Mouse (Mus musculus): ENCODE results near the gene Zfp462. TPM values are rescaled to one million over a fixed set of nuclear protein-coding genes. Genes with fewer than 3 reads are reported as not detected.

The Zfp462 gene
- polyA plus RNA-seq, 2 experiments = 0.05 to 0.35 TPM

- WGBS (ENCODE audit: insufficient replicate concordance) = 56% methylated on average over 4 of the region's 4 CpGs
- no peak overlapping the region for H3K4me3 ChIP-seq (ENCODE audit: insufficient read depth in 1 of 2, low read depth in 2 of 2, low read length in 2 of 2)
- H3K27ac ChIP-seq = no peak overlapping the region
- no peaks in the 10 kb centered on the region for H3K36me3 ChIP-seq (replicated peaks; ENCODE audit: control insufficient read depth, insufficient read depth, low read depth)
- ATAC-seq (ENCODE audit: insufficient read depth) (no peak), DNase-seq (ENCODE audit: low read depth in 3 of 3, low spot score in 3 of 3) (no peak)
- H3K4me2 ChIP-seq (ENCODE audit: low read depth) = no peak overlapping the region
- TF ChIP-seq EP300 (IDR thresholded peaks at IDR 0.05; ENCODE audit: low read depth) = no peak
- no peak overlapping the region for H3K9ac ChIP-seq (replicated peaks)
- no peaks in the 10 kb centered on the region; a peak in 1 of 4 replicates for H3K4me1 ChIP-seq (replicated peaks; ENCODE audit: control insufficient read depth in 2 of 2, insufficient read depth in 2 of 2, low read length in 1 of 2)
- no peaks in the 10 kb centered on the region for H3K27me3 ChIP-seq (ENCODE audit: control insufficient read depth, insufficient read depth, low read length)
- no peaks in the 10 kb centered on the region for H3K9me3 ChIP-seq (ENCODE audit: control insufficient read depth, low read length)
These were observed 17.3 kb downstream of the Zfp462 start for GRCm38 (mm10) chr4:54962141-54962540.

- no peak overlapping the region for H3K4me2 ChIP-seq (ENCODE audit: low read depth)
- ATAC-seq (ENCODE audit: insufficient read depth) (no peak), DNase-seq (ENCODE audit: low read depth in 3 of 3, low spot score in 3 of 3) (no peak)
- whole genome bisulfite sequencing (ENCODE audit: insufficient replicate concordance) = 71% methylated on average over 7 of the region's 7 CpGs
- TF ChIP-seq EP300 (IDR thresholded peaks at IDR 0.05; ENCODE audit: low read depth) (no peak), CTCF (IDR thresholded peaks at IDR 0.05; ENCODE audit: low read depth) (no peak)
- no peak overlapping the region for H3K4me3 ChIP-seq (ENCODE audit: insufficient read depth in 1 of 2, low read depth in 2 of 2, low read length in 2 of 2)
- H3K9ac ChIP-seq (replicated peaks) = no peak overlapping the region
- no peaks in the 10 kb centered on the region; a peak in 1 of 4 replicates for H3K4me1 ChIP-seq (replicated peaks; ENCODE audit: control insufficient read depth in 2 of 2, insufficient read depth in 2 of 2, low read length in 1 of 2)
- no peaks in the 10 kb centered on the region for H3K27me3 ChIP-seq (ENCODE audit: control insufficient read depth, insufficient read depth, low read length)
- no peaks in the 10 kb centered on the region for H3K36me3 ChIP-seq (replicated peaks; ENCODE audit: control insufficient read depth, insufficient read depth, low read depth)
- no peak overlapping the region for H3K27ac ChIP-seq
- no peaks in the 10 kb centered on the region for H3K9me3 ChIP-seq (ENCODE audit: control insufficient read depth, low read length)
These were observed 18.7 kb downstream of the Zfp462 start for GRCm38 (mm10) chr4:54963551-54963950.

GRCm38 (mm10) chr4:54965169-54965695 is 20.4 kb downstream of the Zfp462 start:
- ATAC-seq (ENCODE audit: insufficient read depth) (no peak), DNase-seq (ENCODE audit: low read depth in 3 of 3, low spot score in 3 of 3) (no peak)
- no peaks in the 10 kb centered on the region; a peak in 1 of 4 replicates for H3K4me1 ChIP-seq (replicated peaks; ENCODE audit: control insufficient read depth in 2 of 2, insufficient read depth in 2 of 2, low read length in 1 of 2)
- H3K4me3 ChIP-seq (ENCODE audit: insufficient read depth in 1 of 2, low read depth in 2 of 2, low read length in 2 of 2) = no peak overlapping the region
- no peaks in the 10 kb centered on the region for H3K36me3 ChIP-seq (replicated peaks; ENCODE audit: control insufficient read depth, insufficient read depth, low read depth)
- no peaks in the 10 kb centered on the region for H3K27me3 ChIP-seq (ENCODE audit: control insufficient read depth, insufficient read depth, low read length)
- no peak overlapping the region for H3K4me2 ChIP-seq (ENCODE audit: low read depth)
- TF ChIP-seq EP300 (IDR thresholded peaks at IDR 0.05; ENCODE audit: low read depth) = no peak
- no peak for TF ChIP-seq CTCF (IDR thresholded peaks at IDR 0.05; ENCODE audit: low read depth)
- WGBS (ENCODE audit: insufficient replicate concordance) = 71% methylated on average over 9 of the region's 9 CpGs
- H3K27ac ChIP-seq = no peak overlapping the region
- H3K9ac ChIP-seq (replicated peaks) = no peak overlapping the region
- no peaks in the 10 kb centered on the region for H3K9me3 ChIP-seq (ENCODE audit: control insufficient read depth, low read length)

- no peak overlapping the region for H3K4me2 ChIP-seq (ENCODE audit: low read depth)
- H3K4me1 ChIP-seq (replicated peaks; ENCODE audit: control insufficient read depth in 2 of 2, insufficient read depth in 2 of 2, low read length in 1 of 2) = no peaks in the 10 kb centered on the region; a peak in 1 of 4 replicates
- no peaks in the 10 kb centered on the region for H3K9me3 ChIP-seq (ENCODE audit: control insufficient read depth, low read length)
- TF ChIP-seq CTCF (IDR thresholded peaks at IDR 0.05; ENCODE audit: low read depth) (no peak), EP300 (IDR thresholded peaks at IDR 0.05; ENCODE audit: low read depth) (no peak)
- H3K9ac ChIP-seq (replicated peaks) = no peak overlapping the region
- no peaks in the 10 kb centered on the region for H3K27me3 ChIP-seq (ENCODE audit: control insufficient read depth, insufficient read depth, low read length)
- ATAC-seq (ENCODE audit: insufficient read depth) (peak; percentile 21; the same call in 1 of the 2 replicates), DNase-seq (ENCODE audit: low read depth in 3 of 3, low spot score in 3 of 3) (no peak)
- no peak overlapping the region for H3K27ac ChIP-seq
- no peak overlapping the region for H3K4me3 ChIP-seq (ENCODE audit: insufficient read depth in 1 of 2, low read depth in 2 of 2, low read length in 2 of 2)
- 22% methylated on average over 17 of the region's 17 CpGs for WGBS (ENCODE audit: insufficient replicate concordance)
- no peaks in the 10 kb centered on the region for H3K36me3 ChIP-seq (replicated peaks; ENCODE audit: control insufficient read depth, insufficient read depth, low read depth)
These were observed 21.4 kb downstream of the Zfp462 start for GRCm38 (mm10) chr4:54966161-54966806.

- no peak overlapping the region for H3K27ac ChIP-seq
- 63% methylated on average over 4 of the region's 4 CpGs for WGBS (ENCODE audit: insufficient replicate concordance)
- no peak overlapping the region for H3K4me3 ChIP-seq (ENCODE audit: insufficient read depth in 1 of 2, low read depth in 2 of 2, low read length in 2 of 2)
- no peak for ATAC-seq (ENCODE audit: insufficient read depth)
- no peak for TF ChIP-seq EP300 (IDR thresholded peaks at IDR 0.05; ENCODE audit: low read depth)
- no peak for TF ChIP-seq CTCF (IDR thresholded peaks at IDR 0.05; ENCODE audit: low read depth)
- H3K9me3 ChIP-seq (ENCODE audit: control insufficient read depth, low read length) = no peaks in the 10 kb centered on the region
- no peaks in the 10 kb centered on the region for H3K36me3 ChIP-seq (replicated peaks; ENCODE audit: control insufficient read depth, insufficient read depth, low read depth)
- no peaks in the 10 kb centered on the region for H3K27me3 ChIP-seq (ENCODE audit: control insufficient read depth, insufficient read depth, low read length)
- H3K4me2 ChIP-seq (ENCODE audit: low read depth) = no peak overlapping the region
- no peaks in the 10 kb centered on the region; a peak in 1 of 4 replicates for H3K4me1 ChIP-seq (replicated peaks; ENCODE audit: control insufficient read depth in 2 of 2, insufficient read depth in 2 of 2, low read length in 1 of 2)
- no peak for DNase-seq (ENCODE audit: low read depth in 3 of 3, low spot score in 3 of 3)
- no peak overlapping the region for H3K9ac ChIP-seq (replicated peaks)
These were observed 22.3 kb downstream of the Zfp462 start for GRCm38 (mm10) chr4:54967166-54967565.
